Mouse (Mus musculus): ENCODE data around the gene Hs1bp3.

GRCm38 (mm10) chr12:8372511-8373180 lies 59.4 kb downstream of the Hs1bp3 start:
- no peak for TF ChIP-seq GATA1 (IDR thresholded peaks at IDR 0.05; ENCODE audit: borderline replicate concordance, low read length)
- no peak for TF ChIP-seq FLI1 (IDR thresholded peaks at IDR 0.05; ENCODE audit: low read length)

Data from megakaryocyte, embryonic 14.5 days (primary cell).